Mouse (Mus musculus): ENCODE results near the gene Ehbp1l1.

DNA sequence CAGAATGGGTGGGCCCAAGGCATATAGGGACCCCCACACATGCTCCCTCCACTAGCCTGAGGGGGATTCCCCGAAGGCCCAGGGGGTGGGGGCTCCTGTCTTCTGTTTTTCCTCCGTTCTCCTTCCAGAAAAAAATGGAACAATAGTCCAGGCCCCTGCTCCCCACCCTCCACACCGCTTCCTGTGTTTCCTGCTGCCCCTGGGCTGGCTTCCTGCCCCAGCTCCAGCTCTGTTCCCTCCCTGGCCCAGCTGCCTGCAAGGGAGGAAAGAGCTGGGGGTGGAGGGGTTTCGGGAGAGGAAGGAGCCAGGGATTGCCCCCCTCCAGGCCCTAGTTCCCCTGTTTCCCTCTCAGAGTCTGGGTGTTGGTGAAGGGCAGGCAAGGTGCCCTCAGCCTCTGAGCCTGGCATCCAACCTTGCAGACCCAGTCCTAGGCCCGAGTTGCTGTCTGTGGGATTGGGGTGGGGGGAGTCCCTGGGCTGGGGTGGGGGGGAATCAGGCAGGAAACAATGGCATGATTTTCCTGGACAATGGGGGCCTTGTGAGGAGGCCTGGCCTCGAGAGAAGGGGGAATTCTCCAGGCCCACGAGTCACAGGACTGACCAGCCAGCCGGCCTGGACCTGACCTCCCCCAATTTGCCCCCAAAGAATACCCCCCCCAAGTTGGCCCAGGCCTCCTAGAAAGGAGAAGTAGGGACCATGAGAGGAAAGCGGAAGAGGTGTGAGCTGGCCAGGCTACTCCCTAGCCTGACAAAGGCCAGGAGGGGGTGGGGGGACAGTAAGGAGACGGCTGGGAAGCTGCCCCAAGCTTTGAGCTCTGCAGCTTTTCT, 33.8 kb downstream of the Ehbp1l1 start:
- TF ChIP-seq CTCF (IDR thresholded peaks at IDR 0.05; ENCODE audit: insufficient read depth, low read length) (no peak), POLR2A (IDR thresholded peaks at IDR 0.05; ENCODE audit: borderline replicate concordance, extremely low read depth, low read depth, low read length) (no peak)

Data from lung, adult 2 months (tissue).